Mouse (Mus musculus) testis, adult 2 months (tissue): ENCODE data around the gene Zfp213.

Experiments used
- CTCF ChIP-seq: fragments of 200-500 bp; IDR thresholded peaks from 2 replicates; pipeline ENCODE4 v1.5.1; 2012; ENCODE audit warnings: low read depth, mild to moderate bottlenecking, inconsistent platforms, low read length, moderate library complexity; ENCODE audit not compliant: control insufficient read depth, insufficient read depth, insufficient replicate concordance
- POLR2A ChIP-seq: fragments of 200-500 bp; IDR thresholded peaks from 2 replicates; pipeline ENCODE4 v1.6.1; 2012; ENCODE audit warnings: low read depth, mild to moderate bottlenecking, inconsistent platforms, low read length, moderate library complexity; ENCODE audit not compliant: control insufficient read depth

DNA sequence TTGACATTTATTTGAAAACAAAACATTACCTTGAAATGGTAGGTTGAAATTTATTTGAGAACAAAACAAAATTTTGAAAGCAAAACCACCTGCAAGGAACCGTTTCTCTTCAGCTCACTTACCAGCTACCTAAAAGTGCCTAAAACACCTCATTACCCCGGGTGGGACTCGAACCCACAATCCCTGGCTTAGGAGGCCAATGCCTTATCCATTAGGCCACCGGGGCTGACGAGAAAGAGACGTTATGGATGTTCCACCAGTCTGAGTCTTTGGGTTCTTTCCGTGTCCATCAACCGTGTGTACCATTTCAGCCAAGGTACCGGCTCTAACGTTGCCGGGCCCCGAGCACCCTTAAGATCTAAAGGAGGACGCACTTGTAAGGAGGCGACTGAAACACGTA is 15.4 kb downstream of the Zfp213 start:
- no peak for TF ChIP-seq CTCF
- no peak for TF ChIP-seq POLR2A
